Mouse (Mus musculus): ENCODE measurements around the gene Zdhhc18. TPM values are rescaled to one million over a fixed set of nuclear protein-coding genes. Genes with fewer than 3 reads are reported as not detected.

Zdhhc18 gene
- total and polyA plus RNA-seq, 3 experiments, result 6.7 to 15.6 TPM; not detected in 1

DNA sequence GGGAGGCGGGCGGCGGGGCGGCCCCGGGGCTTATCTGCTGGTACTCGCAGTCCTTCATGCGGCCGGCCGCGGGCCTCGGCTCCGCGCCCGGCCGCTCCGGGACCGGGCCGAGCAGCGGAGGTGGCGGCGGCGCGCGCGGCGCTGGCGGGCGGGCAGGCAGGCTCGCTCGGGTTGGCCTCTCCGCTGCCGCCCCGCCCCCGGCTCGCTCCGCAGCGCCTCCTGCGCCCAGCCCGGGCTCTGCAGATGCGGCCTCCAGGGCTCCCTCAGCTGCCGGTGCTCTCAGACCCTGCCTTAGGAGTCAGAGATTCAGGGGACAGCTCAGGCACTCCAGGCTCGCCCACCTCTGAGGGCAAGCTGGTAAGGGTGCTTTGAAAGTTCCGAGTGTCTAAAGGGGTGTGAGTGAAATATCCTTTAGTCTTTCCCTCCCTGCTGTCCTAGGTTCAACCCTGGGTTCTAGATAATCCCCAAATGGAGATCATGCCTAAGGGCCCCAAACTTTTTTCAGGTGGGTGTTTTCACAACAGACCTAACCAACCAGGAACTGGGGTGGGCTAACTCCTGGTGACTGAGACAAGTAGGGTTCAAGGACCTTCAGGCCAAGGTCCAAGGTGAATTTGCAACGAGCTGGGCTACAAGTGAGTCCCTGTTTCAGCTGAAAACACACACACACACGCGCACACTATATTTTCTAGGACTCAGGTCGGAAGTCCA is 16.5 kb downstream of the Zdhhc18 start:
- H3K27me3 ChIP-seq (ENCODE audit: control insufficient read depth in 1 of 2, insufficient read depth in 2 of 2, low read length in 2 of 2), result no peaks in the 10 kb centered on the region
- H3K27ac ChIP-seq (ENCODE audit: control insufficient read depth, low read depth, low read length), result 0 out of 2 replicates have a peak overlapping the region, but pooled peaks have one; percentile 4
- no peaks in the 10 kb centered on the region for H3K9me3 ChIP-seq (replicated peaks; ENCODE audit: insufficient read depth, low read length)
- peaks cover 3 to 15% of the 10 kb centered on the region in 2 experiments; a peak in 3 of 4 replicates for H3K4me1 ChIP-seq (ENCODE audit: control insufficient read depth in 1 of 2, insufficient read depth in 2 of 2, low read length in 2 of 2)
- H3K4me3 ChIP-seq (ENCODE audit: control insufficient read depth in 1 of 2, insufficient read depth in 1 of 2, low read depth in 2 of 2, low read length in 2 of 2), result peak overlapping the region; percentile 78 to 98
- H3K36me3 ChIP-seq (ENCODE audit: control insufficient read depth in 1 of 2, insufficient read depth in 2 of 2, low read length in 2 of 2), result peaks cover 0 to 6% of the 10 kb centered on the region in 2 experiments; a peak in 2 of 4 replicates
- TF ChIP-seq UBTF (IDR thresholded peaks at IDR 0.05; ENCODE audit: borderline replicate concordance, insufficient read depth, low read depth, low read length) (peak; percentile 57; the same call in 1 of the 2 replicates), POLR2A (IDR thresholded peaks at IDR 0.05; ENCODE audit: control insufficient read depth in 1 of 2, insufficient read depth in 1 of 2, low read depth in 1 of 2, low read length in 2 of 2, poor library complexity in 1 of 2) (peak; percentile 21 to 52), SMC3 (IDR thresholded peaks at IDR 0.05; ENCODE audit: low read depth, low read length) (0 out of 2 replicates have a peak, but pooled peaks have one; percentile 12), TBP (IDR thresholded peaks at IDR 0.05; ENCODE audit: low read depth, low read length) (no peak), POLR2AphosphoS2 (IDR thresholded peaks at IDR 0.05; ENCODE audit: low read length) (no peak), NELFE (IDR thresholded peaks at IDR 0.05; ENCODE audit: low read depth, low read length) (peak; percentile 41), CTCF (IDR thresholded peaks at IDR 0.05 in 2 of 3, conservative IDR thresholded peaks at IDR 0.05 in 1 of 3; ENCODE audit: control insufficient read depth in 1 of 3, insufficient read depth in 1 of 3, low read depth in 2 of 3, low read length in 3 of 3, poor library complexity in 1 of 3, severe bottlenecking in 1 of 3) (peak in 2 of 3 experiments; percentile 69 to 79; a peak in 5 of 6 replicates), MAZ (IDR thresholded peaks at IDR 0.05; ENCODE audit: low read depth, low read length) (peak; percentile 87; the same call in 1 of the 2 replicates), MYB (IDR thresholded peaks at IDR 0.05; ENCODE audit: low read depth, low read length) (no peak)
- DNase-seq (ENCODE audit: low read depth, low spot score), result peak; percentile 87
- peaks cover 8% of the 10 kb centered on the region for H3K79me2 ChIP-seq (ENCODE audit: control insufficient read depth, insufficient read depth, low read length, poor library complexity)
- H3K9ac ChIP-seq (ENCODE audit: control insufficient read depth, low read depth, low read length, poor library complexity, severe bottlenecking), result peak overlapping the region; percentile 89

DNA sequence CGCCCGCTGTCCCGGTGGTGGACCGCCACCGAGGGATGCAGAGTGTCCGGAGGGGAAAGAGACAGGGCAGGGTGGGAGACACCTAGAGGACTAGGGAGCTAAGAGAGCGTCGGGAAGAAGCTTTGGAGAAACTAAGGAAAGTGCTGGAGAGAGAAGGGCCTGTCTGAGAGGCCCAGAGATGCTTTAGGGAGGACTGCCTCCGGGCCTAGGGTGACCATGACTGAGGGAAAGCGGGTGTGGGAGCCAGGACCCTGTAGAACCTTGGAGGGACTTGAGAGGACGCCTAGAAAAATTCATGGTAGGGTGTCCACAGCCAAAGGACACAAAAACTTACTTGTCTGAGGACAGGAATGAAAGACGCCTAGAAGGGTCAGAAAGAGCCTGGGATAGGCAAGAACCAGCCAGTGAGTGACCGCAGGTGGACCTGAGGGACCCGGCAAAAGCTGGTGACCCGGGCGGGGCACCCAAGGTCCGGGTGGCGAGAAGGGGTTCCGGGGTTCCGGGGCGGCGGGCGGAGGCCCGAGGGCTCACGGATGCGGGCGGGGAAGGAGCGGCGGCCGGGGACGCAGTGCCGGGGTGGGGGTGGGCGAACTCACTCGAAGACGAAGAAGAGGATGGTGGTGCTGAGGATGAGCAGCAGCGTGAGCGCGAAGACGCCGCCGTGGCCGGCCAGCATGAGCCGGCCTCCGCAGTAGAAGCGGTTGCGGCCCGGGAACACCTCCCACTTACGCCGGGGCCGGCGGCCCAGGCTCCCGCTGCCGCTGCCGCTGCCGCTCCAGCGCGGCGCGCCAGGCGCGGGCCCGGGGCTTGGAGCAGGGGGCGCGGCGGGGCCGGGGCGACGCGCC is 17.2 kb downstream of the Zdhhc18 start:
- peak overlapping the region; percentile 23 for H3K27ac ChIP-seq (ENCODE audit: control insufficient read depth, low read depth, low read length)
- H3K79me2 ChIP-seq (ENCODE audit: control insufficient read depth, insufficient read depth, low read length, poor library complexity), result peaks cover 8% of the 10 kb centered on the region
- no peaks in the 10 kb centered on the region for H3K9me3 ChIP-seq (replicated peaks; ENCODE audit: insufficient read depth, low read length)
- peak overlapping the region; percentile 89 for H3K9ac ChIP-seq (ENCODE audit: control insufficient read depth, low read depth, low read length, poor library complexity, severe bottlenecking)
- peaks cover 3 to 15% of the 10 kb centered on the region in 2 experiments; a peak in 3 of 4 replicates for H3K4me1 ChIP-seq (ENCODE audit: control insufficient read depth in 1 of 2, insufficient read depth in 2 of 2, low read length in 2 of 2)
- H3K36me3 ChIP-seq (ENCODE audit: control insufficient read depth in 1 of 2, insufficient read depth in 2 of 2, low read length in 2 of 2), result peaks cover 0 to 6% of the 10 kb centered on the region in 2 experiments; a peak in 2 of 4 replicates
- DNase-seq (ENCODE audit: low read depth, low spot score), result peak; percentile 54
- H3K4me3 ChIP-seq (ENCODE audit: control insufficient read depth in 1 of 2, insufficient read depth in 1 of 2, low read depth in 2 of 2, low read length in 2 of 2), result peak overlapping the region; percentile 78 to 98
- no peaks in the 10 kb centered on the region for H3K27me3 ChIP-seq (ENCODE audit: control insufficient read depth in 1 of 2, insufficient read depth in 2 of 2, low read length in 2 of 2)
- TF ChIP-seq UBTF (IDR thresholded peaks at IDR 0.05; ENCODE audit: borderline replicate concordance, insufficient read depth, low read depth, low read length), result 0 out of 2 replicates have a peak, but pooled peaks have one; percentile 76
- TF ChIP-seq E2F4 (IDR thresholded peaks at IDR 0.05; ENCODE audit: borderline replicate concordance, low read depth, low read length), result no peak
- 0 out of 2 replicates have a peak, but pooled peaks have one; percentile 15 for TF ChIP-seq ELF1 (IDR thresholded peaks at IDR 0.05; ENCODE audit: low read depth, low read length)
- no peak for TF ChIP-seq SMC3 (IDR thresholded peaks at IDR 0.05; ENCODE audit: low read depth, low read length)
